Mouse (Mus musculus) embryonic facial prominence, embryonic 10.5 days (tissue): Measurements from ENCODE around the gene Scnn1a. TPM values are rescaled to one million over a fixed set of nuclear protein-coding genes. Genes with fewer than 3 reads are reported as not detected.
"Not testable (repeated sequence)": the region's sequence is repeated elsewhere in the genome, so short reads cannot be mapped to it uniquely, and the experiment has no call there.

ENCODE experiments used
- DNase-seq: peaks from one replicate; pipeline ENCODE4 v3.0.0-alpha.2; 2017; ENCODE audit warnings: low spot score
- H3K27ac ChIP-seq: fragments of 300-500 bp; sonication (generic); replicated peaks from 2 replicates; pipeline ENCODE4 v1.5.1; 2016; ENCODE audit warnings: mild to moderate bottlenecking
- H3K27me3 ChIP-seq: fragments of 300-500 bp; sonication (generic); replicated peaks from 2 replicates; pipeline ENCODE4 v1.6.1; 2016; ENCODE audit warnings: low read depth, mild to moderate bottlenecking; ENCODE audit not compliant: poor library complexity, severe bottlenecking
- H3K36me3 ChIP-seq: fragments of 300-500 bp; sonication (generic); replicated peaks from 2 replicates; pipeline ENCODE4 v1.6.1; 2016; ENCODE audit warnings: mild to moderate bottlenecking, moderate library complexity
- H3K4me1 ChIP-seq: fragments of 300-500 bp; sonication (generic); 2 replicates; pipeline ENCODE4 v1.6.1; 2016
- H3K4me3 ChIP-seq: fragments of 300-500 bp; sonication (generic); 2 replicates; pipeline ENCODE4 v1.5.1; 2016; ENCODE audit warnings: mild to moderate bottlenecking, moderate library complexity
- H3K9me3 ChIP-seq: fragments of 300-500 bp; sonication (generic); 2 replicates; pipeline ENCODE4 v1.6.1; 2016; ENCODE audit warnings: mild to moderate bottlenecking
- WGBS: fragments of 180-500 bp; shearing (Covaris S2); methylation state at CpG from one replicate; pipeline ENCODE4 v1.1.7; 2016; 5-methylcytosine and 5-hydroxymethylcytosine counted together
- polyA plus RNA-seq: library from polyadenylated mRNA; unstranded; fragments of >200 nt; fragmentation: Nextera tagmentation; extraction: Ambion mirVana; gene quantifications from 2 replicates; pipeline ENCODE4 v1.2.1, GENCODE M21; 2016

Gene Scnn1a
- polyA plus RNA-seq, 1 experiment from 2014 or later, result 0.57 TPM

DNA sequence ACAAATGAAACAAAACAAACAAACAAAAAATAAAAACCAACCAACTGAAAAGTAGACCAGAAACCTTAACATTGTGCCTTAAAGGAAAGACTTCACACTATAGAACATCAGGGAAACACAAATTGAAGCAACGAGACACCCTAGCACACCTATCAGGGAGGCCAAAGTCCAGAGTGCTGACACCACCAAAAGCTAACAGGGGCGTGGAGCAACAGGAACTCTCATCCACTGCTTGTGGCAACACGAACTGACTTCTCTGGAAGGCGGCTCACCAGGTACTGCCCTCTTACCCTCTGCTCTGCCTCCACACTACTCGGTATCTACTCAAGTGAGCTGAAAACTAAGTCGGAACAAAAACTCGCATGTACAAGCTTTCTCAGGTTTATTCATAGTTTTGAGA is 28.2 kb upstream of the Scnn1a start:
- Histone ChIP-seq H3K27ac (no peak overlapping the region), H3K27me3 (no peaks in the 10 kb centered on the region), H3K4me1 (peaks cover 4% of the 10 kb centered on the region; the same call in 1 of the 2 replicates), H3K9me3 (no peaks in the 10 kb centered on the region), H3K4me3 (no peak overlapping the region), H3K36me3 (no peaks in the 10 kb centered on the region)
- DNase-seq, result no peak
- WGBS, result 89% methylated on average over 7 of the region's 7 CpGs

DNA sequence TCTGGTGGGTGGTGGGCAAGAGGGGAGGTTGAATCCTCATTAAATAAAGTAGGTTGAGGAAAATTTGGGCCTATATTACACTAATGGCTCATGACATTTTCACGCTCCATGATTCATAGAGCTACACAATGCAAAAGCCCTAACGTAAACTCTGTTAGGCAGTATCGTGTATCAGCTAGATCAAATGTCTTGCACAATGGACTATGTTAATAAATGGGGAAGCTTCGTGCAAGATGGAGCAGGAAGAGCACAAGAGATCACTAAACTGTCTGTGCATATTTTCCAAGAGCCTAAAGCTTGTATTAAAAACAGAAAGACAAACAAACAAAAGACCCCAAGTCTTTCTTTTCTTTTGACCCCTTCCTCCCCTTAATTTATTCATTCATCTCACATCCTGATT is 26.4 kb upstream of the Scnn1a start:
- no peaks in the 10 kb centered on the region for H3K9me3 ChIP-seq
- no peaks in the 10 kb centered on the region for H3K36me3 ChIP-seq
- no peak overlapping the region for H3K4me3 ChIP-seq
- H3K4me1 ChIP-seq, result peaks cover 4% of the 10 kb centered on the region; the same call in 1 of the 2 replicates
- no peak overlapping the region for H3K27ac ChIP-seq
- WGBS, result 85% methylated on average over 4 of the region's 4 CpGs
- no peak for DNase-seq
- no peaks in the 10 kb centered on the region for H3K27me3 ChIP-seq

DNA sequence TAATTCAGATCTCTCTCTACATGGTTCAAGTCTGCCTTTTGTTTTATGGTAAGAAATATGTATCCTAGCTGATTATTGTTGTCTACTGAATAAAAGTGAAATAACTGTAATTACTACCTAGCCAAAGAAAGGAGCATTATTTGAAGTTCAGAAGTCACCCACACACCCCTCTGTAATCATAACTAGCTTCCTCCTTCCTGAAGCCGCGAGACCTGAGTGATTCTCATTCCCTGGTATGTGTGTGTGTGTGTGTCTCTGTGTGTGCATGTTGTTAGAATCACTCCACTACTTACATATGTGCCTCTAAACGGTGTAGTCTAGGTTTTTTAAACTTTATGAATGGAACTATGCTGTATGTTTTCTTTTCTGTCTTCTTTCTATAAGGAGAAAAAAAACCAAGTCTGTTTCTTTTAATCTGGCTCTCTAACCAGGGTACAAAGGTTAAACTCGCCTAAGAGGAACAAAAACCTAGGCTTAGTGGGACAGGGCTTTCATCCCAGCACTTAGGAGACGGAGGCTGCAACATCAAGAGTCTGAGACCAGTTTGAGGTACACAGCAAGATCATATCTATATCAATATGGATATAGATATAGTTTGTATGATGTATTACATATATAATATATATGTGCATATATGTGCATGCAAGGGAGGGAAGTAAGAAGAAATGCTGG is 23.2 kb upstream of the Scnn1a start:
- H3K4me1 ChIP-seq, result peaks cover 3% of the 10 kb centered on the region; the same call in 1 of the 2 replicates
- no peaks in the 10 kb centered on the region for H3K9me3 ChIP-seq
- H3K36me3 ChIP-seq, result no peaks in the 10 kb centered on the region
- no peak overlapping the region for H3K4me3 ChIP-seq
- H3K27me3 ChIP-seq, result no peaks in the 10 kb centered on the region
- no peak for DNase-seq
- H3K27ac ChIP-seq, result no peak overlapping the region
- WGBS, result 78% methylated on average over 5 of the region's 5 CpGs

DNA sequence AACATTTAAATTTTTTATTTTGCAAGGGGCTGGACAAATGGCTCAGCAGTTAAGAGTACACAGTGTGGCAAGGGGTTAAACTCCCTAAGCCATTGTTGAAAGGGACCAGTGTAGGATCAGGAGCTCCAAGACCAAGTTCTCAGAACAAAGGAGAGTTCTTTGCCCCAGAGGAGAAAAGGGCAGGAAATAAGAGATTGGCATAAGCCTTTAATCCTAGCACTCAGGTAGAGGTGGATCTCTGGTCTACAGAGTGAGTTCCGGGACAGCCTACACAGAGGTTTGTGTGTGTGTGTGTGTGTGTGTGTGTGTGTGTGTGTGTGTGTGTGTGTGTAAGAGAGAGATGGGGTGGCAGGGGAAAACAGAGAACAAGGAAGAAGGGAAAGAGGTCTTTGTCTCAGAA is 19.5 kb upstream of the Scnn1a start:
- Histone ChIP-seq H3K4me1 (peaks cover 3% of the 10 kb centered on the region; the same call in 1 of the 2 replicates), H3K36me3 (peaks cover 3% of the 10 kb centered on the region; the same call in 1 of the 2 replicates), H3K27ac (no peak overlapping the region), H3K9me3 (peaks cover 7% of the 10 kb centered on the region; the same call in 1 of the 2 replicates), H3K4me3 (no peak overlapping the region), H3K27me3 (no peaks in the 10 kb centered on the region)
- WGBS, result 64% methylated on average over 1 of the region's 1 CpGs
- DNase-seq, result no peak

DNA sequence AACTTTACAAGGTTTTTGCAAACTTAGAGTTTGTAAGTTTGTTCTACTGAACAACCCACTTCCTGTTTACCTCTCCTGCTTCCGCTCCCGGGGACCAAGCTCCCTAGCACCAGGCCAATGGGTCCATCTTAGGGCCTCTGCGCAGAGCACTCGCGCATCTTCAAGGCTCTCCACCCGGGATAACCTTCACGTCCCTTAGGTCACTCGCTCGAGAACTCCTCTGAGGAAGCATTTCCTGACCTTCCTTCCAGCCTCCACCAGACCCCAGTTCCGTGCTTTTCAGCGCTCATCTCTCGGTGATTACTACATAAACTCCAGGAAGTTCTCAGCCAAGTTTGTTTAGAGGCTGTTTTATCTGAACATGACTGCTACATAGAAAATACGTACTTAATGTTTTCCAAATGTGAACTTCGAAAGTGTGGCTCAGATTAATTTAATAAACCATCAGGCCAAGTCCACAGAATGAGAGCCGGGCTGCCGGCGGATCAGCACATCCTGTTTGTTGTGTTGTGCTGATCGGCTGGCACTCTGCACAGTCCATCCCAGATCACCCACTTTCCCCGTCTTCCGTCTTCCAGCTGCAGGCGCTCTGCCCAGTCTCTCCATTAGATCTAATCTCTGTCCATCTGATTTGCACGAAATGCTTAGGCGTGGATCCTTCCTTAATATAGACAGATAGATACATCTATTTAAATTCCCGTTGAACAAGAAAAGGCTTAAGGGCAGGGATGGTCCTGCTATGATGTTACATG is 18.1 kb upstream of the Scnn1a start:
- 87% methylated on average over 24 of the region's 24 CpGs for WGBS
- no peak for DNase-seq
- Histone ChIP-seq H3K27ac (no peak overlapping the region), H3K4me1 (peaks cover 3% of the 10 kb centered on the region; the same call in 1 of the 2 replicates), H3K27me3 (no peaks in the 10 kb centered on the region), H3K4me3 (no peak overlapping the region), H3K9me3 (peaks cover 7% of the 10 kb centered on the region; the same call in 1 of the 2 replicates), H3K36me3 (peaks cover 17% of the 10 kb centered on the region)

DNA sequence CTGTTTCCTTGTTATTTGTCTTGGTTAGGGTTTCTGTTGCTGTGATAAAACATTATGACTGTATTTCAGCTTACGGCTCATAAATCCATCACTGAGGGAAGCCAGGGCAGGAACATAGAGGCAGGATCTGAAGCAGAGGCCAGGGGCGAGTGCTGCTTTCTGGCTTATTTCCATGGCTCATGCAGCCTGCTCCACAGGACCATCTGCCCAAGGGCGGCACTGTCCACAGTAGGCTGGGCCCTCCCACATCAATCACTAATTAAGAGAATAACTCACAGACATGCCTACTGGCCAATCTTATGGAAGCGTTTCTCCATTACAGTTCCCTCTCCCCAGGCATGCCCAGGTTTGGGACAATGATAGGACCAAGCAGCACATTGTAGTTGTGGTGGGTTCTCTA is 17.2 kb upstream of the Scnn1a start:
- no peak for DNase-seq
- Histone ChIP-seq H3K4me1 (peaks cover 3% of the 10 kb centered on the region; the same call in 1 of the 2 replicates), H3K36me3 (peaks cover 21% of the 10 kb centered on the region), H3K27ac (no peak overlapping the region), H3K9me3 (peaks cover 7% of the 10 kb centered on the region; the same call in 1 of the 2 replicates), H3K27me3 (no peaks in the 10 kb centered on the region), H3K4me3 (no peak overlapping the region)
- WGBS, result 88% methylated on average over 4 of the region's 4 CpGs

DNA sequence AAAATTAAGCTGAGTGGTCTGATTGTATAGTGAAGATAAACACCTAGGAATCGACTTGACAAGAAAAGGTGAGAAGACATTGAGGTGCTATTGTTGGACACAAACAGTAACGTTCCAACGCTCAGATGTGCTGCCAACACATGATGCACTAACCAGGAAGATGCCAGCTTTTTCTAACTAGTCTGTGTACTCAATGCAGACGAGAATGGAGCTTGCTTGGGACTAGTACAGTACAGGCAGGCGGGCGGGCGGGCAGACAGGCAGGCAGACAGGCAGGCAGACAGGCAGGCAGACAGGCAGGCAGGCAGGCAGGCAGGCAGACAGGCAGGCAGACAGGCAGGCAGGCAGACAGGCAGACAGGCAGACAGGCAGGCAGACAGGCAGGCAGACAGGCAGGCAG is 16.1 kb upstream of the Scnn1a start:
- not testable (repeated sequence) for H3K4me3 ChIP-seq, DNase-seq, H3K27ac ChIP-seq, H3K9me3 ChIP-seq, H3K27me3 ChIP-seq
- 88% methylated on average over 7 of the region's 7 CpGs for WGBS
- peaks cover 13% of the 10 kb centered on the region for H3K4me1 ChIP-seq
- H3K36me3 ChIP-seq, result peaks cover 21% of the 10 kb centered on the region

DNA sequence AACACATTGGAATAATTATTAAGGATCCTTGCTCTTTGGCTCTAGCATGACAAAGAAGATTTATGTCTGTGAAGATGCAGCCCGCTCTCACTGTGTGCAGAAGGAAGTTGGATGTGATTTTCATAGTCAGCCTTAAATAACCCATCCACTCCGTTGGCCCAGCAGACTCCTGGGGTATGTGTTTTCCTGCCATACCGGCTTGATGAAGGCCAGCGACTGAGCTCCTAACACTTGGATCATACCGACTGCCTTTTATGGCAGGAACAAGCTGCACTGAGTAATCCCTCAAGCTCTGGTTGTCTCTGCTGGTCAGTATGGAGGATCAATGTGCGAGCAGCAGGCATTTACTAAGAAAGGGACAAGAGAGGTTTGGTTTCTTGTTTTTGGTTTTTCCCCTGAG is 15.0 kb upstream of the Scnn1a start:
- Histone ChIP-seq H3K27me3 (no peaks in the 10 kb centered on the region), H3K4me1 (peaks cover 18% of the 10 kb centered on the region), H3K4me3 (no peak overlapping the region), H3K27ac (no peak overlapping the region), H3K36me3 (peaks cover 26% of the 10 kb centered on the region), H3K9me3 (peaks cover 7% of the 10 kb centered on the region; the same call in 1 of the 2 replicates)
- WGBS, result 92% methylated on average over 6 of the region's 6 CpGs
- DNase-seq, result no peak

DNA sequence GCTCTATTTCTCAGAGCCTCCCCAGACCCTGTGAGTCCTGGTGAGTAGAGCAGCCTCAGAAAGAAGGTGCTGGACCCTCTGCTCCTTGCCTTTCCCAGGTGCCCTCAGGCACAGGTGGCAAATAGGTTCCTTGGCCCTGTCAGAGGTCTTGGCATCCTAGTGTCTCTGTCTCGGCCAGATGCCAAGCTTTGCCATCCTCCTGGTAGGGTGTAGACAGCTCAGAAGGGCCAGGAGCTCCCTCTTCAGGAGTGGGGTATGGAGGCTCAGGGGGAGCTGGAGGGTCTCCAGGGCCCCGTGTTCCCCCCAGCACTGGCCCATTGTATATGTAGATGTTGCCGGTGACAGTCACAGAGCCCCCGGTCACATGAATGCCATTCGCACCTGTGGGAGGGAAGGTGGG is 13.4 kb upstream of the Scnn1a start:
- 87% methylated on average over 5 of the region's 5 CpGs for WGBS

DNA sequence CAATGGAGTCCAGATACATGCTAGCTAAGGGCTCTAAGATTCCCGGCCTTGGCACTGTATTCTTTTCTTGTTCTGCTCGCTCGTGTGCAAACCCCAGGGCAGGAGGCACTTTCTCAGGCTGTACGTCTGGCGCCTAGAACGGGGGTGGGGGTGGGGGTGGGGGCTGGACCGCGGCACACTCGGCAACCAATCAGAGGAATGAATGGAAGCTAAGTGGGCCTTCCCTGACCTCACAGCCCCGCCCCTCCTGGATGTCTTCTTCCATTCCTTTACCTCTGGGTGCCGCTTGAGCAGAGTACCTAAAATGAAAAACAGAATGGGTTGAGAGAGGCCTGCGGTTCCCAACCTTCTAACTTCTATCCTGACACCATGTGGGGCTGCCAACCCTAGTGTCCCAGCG is 11.5 kb upstream of the Scnn1a start:
- H3K4me1 ChIP-seq, result peaks cover 41% of the 10 kb centered on the region
- DNase-seq, result peak; percentile 77
- H3K36me3 ChIP-seq, result peaks cover 32% of the 10 kb centered on the region
- H3K27me3 ChIP-seq, result peaks cover 18% of the 10 kb centered on the region
- peak overlapping the region; percentile 44; the same call in 1 of the 2 replicates for H3K27ac ChIP-seq
- H3K9me3 ChIP-seq, result peaks cover 7% of the 10 kb centered on the region; the same call in 1 of the 2 replicates
- 5% methylated on average over 13 of the region's 13 CpGs for WGBS
- H3K4me3 ChIP-seq, result peak overlapping the region; percentile 31; the same call in 1 of the 2 replicates

More for the DNA sequence above, 13.4 kb upstream of the Scnn1a start:
- no peak for DNase-seq
- 0 out of 2 replicates have a peak, but pooled peaks cover under 1% of the 10 kb centered on the region for H3K27me3 ChIP-seq
- H3K9me3 ChIP-seq, result peaks cover 7% of the 10 kb centered on the region; the same call in 1 of the 2 replicates
- H3K4me3 ChIP-seq, result no peak overlapping the region
- H3K27ac ChIP-seq, result no peak overlapping the region
- H3K36me3 ChIP-seq, result peaks cover 29% of the 10 kb centered on the region
- peaks cover 24% of the 10 kb centered on the region for H3K4me1 ChIP-seq

DNA sequence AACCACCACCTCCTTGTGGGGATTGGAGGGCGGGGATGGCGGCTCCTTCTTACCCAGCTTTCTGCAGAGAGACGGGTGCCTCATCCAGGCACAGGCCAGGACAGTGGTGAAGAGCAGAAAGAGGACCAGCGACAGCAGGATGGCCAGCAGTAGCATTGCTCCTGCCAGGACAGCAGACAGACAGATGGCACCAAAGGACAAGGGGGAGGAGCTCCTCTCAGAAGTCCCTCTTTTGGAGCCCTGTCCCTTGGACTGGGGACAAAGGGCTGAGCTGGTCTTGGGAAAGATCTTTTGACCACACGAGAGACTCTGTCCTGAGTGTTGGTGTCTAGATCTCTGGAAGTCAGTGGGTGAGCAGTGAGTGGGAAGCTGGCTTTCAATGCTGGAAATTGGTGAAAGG is 11.1 kb upstream of the Scnn1a start:
- peaks cover 32% of the 10 kb centered on the region for H3K36me3 ChIP-seq
- H3K27me3 ChIP-seq, result peaks cover 22% of the 10 kb centered on the region
- peaks cover 6% of the 10 kb centered on the region; the same call in 1 of the 2 replicates for H3K9me3 ChIP-seq
- H3K4me3 ChIP-seq, result no peak overlapping the region
- 39% methylated on average over 5 of the region's 5 CpGs for WGBS
- H3K27ac ChIP-seq, result peak overlapping the region; percentile 14; the same call in 1 of the 2 replicates
- no peak for DNase-seq
- peaks cover 46% of the 10 kb centered on the region for H3K4me1 ChIP-seq

DNA sequence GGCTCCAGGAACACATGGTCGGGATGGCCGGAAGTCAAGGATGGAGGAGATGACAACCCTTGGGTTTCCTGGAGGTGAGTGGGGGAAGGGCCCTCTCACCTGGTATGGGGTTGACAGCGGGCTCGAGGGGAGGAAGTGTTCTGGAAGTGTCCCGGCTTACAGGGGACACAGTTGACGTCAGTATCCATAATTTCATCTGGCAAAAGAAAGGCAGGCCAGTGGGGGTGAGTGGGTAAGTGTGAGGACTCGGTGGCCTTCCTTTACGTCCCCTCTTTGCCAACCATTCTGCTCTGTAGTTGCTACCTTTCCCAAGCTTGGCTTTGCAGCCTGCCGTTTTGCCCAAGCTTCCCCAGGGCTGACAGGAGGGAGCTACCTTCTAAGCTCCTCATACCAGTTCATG is 8.3 kb upstream of the Scnn1a start:
- no peak for DNase-seq
- Histone ChIP-seq H3K9me3 (no peaks in the 10 kb centered on the region), H3K4me3 (peak overlapping the region; percentile 64), H3K27me3 (peaks cover 39% of the 10 kb centered on the region), H3K27ac (0 out of 2 replicates have a peak overlapping the region, but pooled peaks have one; percentile 19), H3K36me3 (peaks cover 17% of the 10 kb centered on the region), H3K4me1 (peaks cover 52% of the 10 kb centered on the region)
- WGBS, result 79% methylated on average over 9 of the region's 9 CpGs
